Mouse (Mus musculus) macrophage (primary cell): ENCODE results near the gene Mctp1. TPM values are rescaled to one million over a fixed set of nuclear protein-coding genes. Genes with fewer than 3 reads are reported as not detected.

Experiments
- H3K27ac ChIP-seq: fragments of 350-480 bp; formaldehyde crosslinking; 2 replicates; pipeline ENCODE4 v1.9.0; 2021
- H3K36me3 ChIP-seq: fragments of 350-480 bp; formaldehyde crosslinking; 2 replicates; pipeline ENCODE4 v1.9.0; 2021; ENCODE audit errors: inconsistent target
- H3K4me3 ChIP-seq: fragments of 350-480 bp; formaldehyde crosslinking; 2 replicates; pipeline ENCODE4 v1.9.0; 2021; ENCODE audit errors: inconsistent target
- H3K79me2 ChIP-seq: fragments of 350-480 bp; formaldehyde crosslinking; 2 replicates; pipeline ENCODE4 v1.9.0; 2021; ENCODE audit errors: inconsistent target
- polyA plus RNA-seq: library from polyadenylated mRNA; stranded (reverse); fragments of 250-400 nt; gene quantifications from 3 replicates; pipeline ENCODE4 v1.2.4, GENCODE M21; 2018; ENCODE audit warnings: inconsistent platforms

The Mctp1 gene
- polyA plus RNA-seq, 1 experiment from 2014 or later: 20.2 TPM

GRCm38 (mm10) chr13:77072030-77072429 lies 687.7 kb downstream of the Mctp1 start:
- no peaks in the 10 kb centered on the region for H3K79me2 ChIP-seq
- H3K4me3 ChIP-seq: no peak overlapping the region
- H3K27ac ChIP-seq: no peak overlapping the region
- H3K36me3 ChIP-seq: no peaks in the 10 kb centered on the region

Other genes starting within 250 kb of the Mctp1 start
- gene Fam81b, start 79.5 kb upstream of the Mctp1 start, polyA plus RNA-seq: not detected in 3 replicates